Mouse (Mus musculus) liver (tissue): ENCODE results near the gene Mcoln3.

Experiments used
- DNase-seq: peaks from one replicate; pipeline ENCODE4 v3.0.0-alpha.2; 2020; ENCODE audit warnings: mixed read lengths

The Mcoln3 gene

DNA sequence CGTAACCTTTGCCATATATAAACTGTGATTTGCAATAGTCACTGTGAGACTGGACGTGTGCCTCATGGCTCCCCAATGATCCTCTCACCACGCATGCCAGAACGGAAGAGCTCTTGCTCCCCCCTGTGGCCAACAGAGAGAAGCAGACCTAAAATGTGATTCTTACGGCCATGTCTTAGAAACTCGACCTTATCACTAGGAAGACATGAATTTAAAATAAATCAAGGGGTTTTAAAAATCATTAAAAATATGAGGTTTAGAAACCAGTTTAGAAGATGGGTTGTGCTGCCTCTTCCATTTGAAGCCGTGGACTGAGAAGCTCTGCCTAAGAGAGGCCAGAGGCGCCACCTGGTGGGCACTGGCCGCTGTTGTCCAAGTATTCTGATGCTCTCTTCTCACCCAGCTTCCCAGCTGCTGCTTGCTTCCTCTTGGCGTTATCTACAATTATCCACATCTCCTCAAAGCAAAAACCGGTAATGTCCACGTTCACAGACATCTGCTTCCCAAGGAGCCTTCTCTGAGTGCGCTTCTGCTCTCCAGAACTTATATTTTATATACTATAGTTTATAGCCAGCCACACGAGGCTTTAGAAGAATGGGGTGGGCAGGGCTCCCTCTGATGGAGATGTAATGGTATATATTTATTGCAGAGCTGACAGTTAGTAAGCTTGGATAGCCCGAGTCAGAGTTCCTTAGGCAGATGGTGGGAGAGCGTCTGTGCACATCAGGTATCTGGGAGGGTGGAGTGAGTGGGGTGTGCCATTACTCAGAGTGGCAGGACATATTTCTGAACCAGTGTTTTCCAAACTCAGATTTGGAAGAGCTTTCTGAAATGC lies 60.7 kb downstream of the Mcoln3 start:
- peak; percentile 78 for DNase-seq

DNA sequence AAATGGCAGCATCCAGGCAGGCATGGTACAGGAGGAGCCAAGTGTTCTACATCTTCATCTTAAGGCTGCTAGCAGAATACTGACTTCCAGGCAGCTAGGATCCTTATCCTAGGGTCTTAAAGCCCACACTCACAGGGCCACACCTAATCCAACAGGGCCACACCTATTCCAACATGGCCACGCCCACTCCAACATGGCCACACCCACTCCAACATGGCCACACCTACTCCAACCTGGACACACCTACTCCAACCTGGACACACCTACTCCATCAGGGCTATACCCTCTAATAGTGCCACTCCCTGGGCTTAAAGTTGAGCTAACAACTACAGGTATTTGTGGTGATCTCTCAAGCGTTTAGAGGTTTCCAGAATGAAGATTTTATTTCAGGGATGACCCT lies 63.1 kb downstream of the Mcoln3 start:
- peak; percentile 13 for DNase-seq

GRCm38 (mm10) chr3:146180986-146181385 lies 63.7 kb downstream of the Mcoln3 start:
- peak; percentile 62 for DNase-seq

DNA sequence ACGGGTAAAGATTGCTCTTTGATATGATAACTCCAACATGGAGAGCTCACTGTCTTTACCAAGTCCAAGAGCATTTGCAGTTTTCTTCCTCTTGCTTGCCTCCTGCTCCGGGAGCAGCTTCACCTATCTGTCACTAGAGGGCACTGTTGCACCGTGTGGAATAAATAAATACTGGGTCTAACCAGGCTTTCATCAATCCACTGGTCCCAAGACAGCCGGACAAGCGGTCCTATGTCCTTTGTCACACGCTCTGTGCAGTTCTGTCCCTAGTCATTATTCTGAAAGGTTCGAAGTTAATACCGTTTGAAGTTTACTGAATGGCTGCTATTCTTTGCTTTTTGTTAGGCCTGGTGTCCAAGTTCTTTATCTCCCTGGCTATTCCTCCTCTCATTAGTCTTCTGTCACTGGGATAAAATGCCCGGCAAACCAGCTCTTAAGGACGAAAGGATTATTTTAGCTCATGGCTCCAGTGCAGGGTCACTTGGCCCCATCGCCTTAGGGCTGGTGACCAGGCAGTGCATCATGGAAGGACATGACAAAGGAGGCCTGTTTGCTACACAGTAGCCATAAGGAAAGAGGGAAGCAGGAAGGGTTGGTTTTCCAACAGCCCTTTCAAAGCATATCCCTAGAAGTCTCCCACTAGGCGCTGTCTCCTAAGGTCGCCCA lies 67.9 kb downstream of the Mcoln3 start:
- DNase-seq, result peak; percentile 35

- no peak for DNase-seq
These were observed 68.8 kb downstream of the Mcoln3 start for GRCm38 (mm10) chr3:146186033-146186432.

DNA sequence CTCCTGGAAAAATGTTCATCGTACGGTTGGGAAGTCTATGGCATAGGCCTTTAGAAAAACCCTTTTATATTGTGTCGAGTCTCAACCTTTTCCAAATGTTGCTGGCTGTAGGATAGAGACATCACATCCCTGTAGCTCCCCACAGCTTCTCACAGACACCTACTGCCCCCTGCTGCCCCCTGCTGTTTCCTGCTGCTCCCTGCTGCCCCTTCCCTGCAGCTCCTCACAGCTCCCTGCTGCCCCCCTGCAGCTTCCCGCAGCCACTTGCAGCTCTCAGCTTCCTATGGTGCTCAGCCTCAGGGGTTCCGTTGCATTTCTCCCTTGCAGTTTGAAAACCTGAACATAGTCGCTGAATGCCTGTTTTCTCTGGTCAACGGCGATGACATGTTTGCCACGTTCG lies 72.7 kb downstream of the Mcoln3 start:
- no peak for DNase-seq
